Mouse (Mus musculus): Measurements from ENCODE around the gene Gm21969.

Gm21969 gene

DNA sequence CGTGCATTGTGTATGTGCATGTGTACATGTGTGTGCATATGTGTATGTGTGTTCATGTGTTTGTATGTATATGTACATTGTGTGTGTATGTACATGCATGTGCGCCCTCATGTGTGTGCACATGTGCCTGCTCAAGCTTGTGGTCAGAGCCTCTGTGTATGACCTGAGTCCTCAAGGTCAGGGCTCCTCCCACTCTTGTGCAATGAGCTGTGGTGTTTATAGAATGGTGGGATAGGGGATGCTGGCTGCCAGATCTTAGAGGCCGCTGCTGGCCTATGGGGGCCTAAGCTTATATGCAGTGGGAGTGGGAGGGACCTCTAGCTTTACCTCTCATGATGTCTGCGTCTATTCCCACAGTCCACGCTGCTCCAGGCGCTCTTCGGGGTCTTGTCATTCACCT lies 17.3 kb upstream of the Gm21969 start:
- DNase-seq (ENCODE audit: low read depth, low spot score), result no peak

DNA sequence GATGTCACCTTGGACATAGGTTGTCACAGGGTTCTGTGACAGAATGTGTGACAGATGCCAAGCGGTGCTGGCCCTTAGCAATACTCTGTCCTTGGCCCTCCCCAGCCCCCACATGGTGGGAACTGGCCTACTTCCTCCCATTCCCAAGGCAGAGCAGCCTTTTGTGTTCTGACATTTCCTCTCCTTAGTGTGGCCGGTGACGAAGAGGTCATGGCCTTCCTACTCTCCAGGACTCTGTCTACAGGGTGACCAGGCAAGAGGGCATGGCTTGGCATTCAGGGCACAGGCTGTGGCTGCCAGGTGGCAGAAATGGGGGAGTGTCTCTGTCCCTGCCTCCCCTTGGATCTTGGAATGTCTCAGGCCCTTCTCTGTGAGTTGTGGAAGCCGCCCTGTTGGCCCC lies 15.6 kb upstream of the Gm21969 start:
- no peak for DNase-seq (ENCODE audit: low read depth, low spot score)

DNA sequence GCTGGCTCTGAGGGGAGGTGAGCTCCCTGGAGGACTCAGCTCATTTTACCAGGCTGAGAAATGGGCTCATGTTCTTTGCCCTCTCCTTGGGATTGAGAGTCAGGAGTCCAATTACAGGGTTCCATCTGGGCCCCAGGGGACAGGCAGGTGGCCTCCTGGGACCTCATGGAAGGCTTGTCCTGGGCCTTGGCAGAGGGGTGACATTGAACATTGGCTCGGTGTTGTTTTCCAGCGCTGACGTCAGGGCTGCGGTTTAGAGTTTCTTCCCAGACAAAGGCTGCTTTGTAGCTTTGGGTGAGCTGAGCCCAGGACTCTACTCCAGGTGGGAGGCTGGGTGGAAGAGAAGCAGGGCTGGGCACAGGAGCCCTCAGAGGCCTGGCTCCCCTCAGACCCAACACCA lies 15.2 kb upstream of the Gm21969 start:
- no peak for DNase-seq (ENCODE audit: low read depth, low spot score)

- DNase-seq (ENCODE audit: low read depth, low spot score), result no peak
Observed at GRCm38 (mm10) chr4:139589351-139590027, 13.5 kb upstream of the Gm21969 start.

GRCm38 (mm10) chr4:139590446-139590845 lies 12.5 kb upstream of the Gm21969 start:
- no peak for DNase-seq (ENCODE audit: low read depth, low spot score)

- no peak for DNase-seq (ENCODE audit: low read depth, low spot score)
Observed at GRCm38 (mm10) chr4:139592895-139593294, 10.1 kb upstream of the Gm21969 start.

DNA sequence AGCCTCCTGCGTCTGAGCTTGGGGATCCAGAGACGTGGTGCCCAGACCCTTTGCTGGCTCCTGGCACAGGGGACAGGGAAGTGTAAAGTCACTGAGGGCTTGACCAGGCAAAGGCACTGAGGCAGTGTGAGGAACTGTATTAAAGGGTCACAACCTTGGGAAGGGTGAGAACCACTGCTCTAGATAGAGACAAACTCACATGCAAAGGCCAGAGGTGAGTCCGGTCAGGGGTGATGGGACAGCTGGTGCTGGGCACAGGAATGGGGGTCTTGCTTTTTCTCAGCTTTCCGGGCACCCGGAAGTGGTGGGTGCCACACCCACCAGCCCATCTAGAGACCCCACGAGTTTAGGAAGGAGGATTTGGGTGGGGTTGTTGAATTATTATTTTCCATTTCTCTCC lies 9.6 kb upstream of the Gm21969 start:
- no peak for DNase-seq (ENCODE audit: low read depth, low spot score)

DNA sequence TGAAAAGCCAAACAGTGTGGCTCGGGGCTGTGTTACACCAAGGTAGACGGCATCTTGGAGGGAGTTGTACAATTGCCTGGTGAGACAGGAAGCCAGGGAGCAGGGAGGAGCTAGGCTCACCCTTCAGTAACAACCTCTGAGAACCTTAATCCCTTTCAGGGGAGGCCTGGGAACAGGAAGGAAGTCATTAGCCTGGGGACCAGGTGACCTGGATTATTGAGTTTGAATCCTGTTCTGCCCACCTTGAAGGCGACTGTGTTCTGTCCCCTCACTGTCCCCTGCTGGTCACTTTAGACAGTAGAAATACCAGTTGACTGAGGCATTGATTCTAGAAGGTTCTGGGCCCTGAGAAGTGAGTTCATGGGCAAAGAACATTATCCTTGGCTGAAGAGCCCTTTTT lies 8.9 kb upstream of the Gm21969 start:
- no peak for DNase-seq (ENCODE audit: low read depth, low spot score)

DNA sequence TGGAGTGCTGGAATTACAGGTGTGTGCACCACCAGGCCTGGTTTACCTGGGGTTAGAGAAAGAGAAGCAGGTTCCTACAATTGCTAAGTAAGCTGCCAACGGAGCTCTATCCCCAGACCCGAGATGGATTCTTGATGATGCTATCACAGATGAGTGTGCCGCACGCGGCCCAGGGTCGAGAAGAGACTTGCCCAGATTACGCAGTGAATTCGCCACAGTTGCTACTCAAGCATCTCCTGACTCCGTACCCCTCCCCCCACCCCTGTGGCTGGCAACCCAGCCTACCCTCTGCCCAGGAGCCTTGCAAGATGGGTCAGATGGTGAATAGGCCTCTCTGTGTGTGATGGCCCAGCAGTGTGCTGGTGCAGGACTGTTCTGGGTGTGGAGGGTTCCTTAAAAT lies 6.3 kb upstream of the Gm21969 start:
- DNase-seq (ENCODE audit: low read depth, low spot score), result no peak

- no peak for DNase-seq (ENCODE audit: low read depth, low spot score)
Observed at GRCm38 (mm10) chr4:139597286-139598284, 5.4 kb upstream of the Gm21969 start.

GRCm38 (mm10) chr4:139598356-139598755 lies 4.6 kb upstream of the Gm21969 start:
- no peak for DNase-seq (ENCODE audit: low read depth, low spot score)

DNA sequence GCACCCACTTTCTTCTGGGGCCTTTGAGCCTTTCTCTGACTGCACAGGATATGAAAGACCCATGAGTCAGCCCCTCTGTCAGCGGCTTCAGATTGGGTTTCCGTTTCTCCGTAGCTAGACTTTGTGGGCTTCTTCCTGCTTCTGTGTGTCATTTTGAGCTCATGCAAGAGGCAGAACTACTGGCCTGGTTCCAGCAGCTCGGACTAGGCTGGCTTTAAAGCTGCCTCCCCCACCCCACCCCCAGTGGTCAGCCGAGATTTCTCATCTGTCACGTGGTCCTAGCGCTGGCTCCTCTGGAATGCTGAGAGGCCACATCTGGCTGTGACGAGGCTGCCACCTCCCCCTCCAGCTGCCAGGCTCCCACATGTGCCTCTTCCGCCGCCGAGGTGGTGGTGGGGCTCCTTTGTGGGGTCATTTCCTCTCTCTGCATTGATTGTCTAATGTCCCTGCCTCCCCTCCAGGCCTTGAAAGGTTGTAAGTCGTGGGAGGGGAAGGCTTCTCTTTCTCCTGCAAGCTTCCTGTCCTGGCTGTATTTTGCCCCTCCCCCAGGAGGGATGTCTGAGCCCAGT lies 4.0 kb upstream of the Gm21969 start:
- no peak for DNase-seq (ENCODE audit: low read depth, low spot score)

DNA sequence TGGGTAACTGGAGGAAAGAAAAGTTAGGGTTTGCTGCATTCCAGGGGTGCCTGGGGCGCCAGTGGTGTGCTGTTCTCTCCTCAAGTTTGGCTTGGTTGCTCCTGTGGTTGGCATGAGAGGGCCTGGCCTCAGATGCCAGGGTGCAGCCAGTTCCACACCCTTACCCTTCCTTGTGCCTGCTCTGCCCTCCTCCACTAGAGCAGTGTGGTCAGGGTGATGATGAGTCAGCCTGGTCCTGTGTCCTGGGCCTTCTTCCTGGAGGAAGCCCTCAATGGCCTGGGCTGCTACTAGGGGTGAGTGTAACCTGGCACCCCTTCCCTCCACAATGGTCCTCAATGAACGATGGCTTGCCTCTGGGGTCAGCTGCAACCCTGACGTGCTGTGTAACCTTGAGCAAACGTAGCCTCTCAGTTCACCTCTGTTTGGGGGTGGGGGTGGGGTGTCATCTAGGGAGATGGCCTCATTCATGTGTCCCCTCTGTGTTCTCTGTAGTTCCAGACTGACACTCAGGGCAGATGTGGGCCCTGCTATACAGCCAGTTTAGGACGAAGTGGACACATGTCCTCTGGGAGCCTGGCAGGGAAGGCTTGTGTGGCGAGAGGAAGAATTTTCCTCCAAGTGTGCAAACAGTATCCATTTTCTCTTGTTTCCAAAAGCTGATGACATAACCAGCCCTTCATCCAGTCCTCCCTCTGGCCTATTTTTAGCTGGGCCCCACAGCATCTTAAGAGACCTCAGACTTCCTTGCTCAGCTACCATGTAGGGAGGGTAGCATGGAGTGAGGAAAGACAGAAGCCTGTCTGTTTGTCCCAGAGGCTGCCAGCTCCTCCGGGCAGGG lies 1.2 kb upstream of the Gm21969 start:
- no peak for DNase-seq (ENCODE audit: low read depth, low spot score)

- DNase-seq (ENCODE audit: low read depth, low spot score), result no peak
Observed at GRCm38 (mm10) chr4:139605216-139605615, 2.2 kb downstream of the Gm21969 start.

GRCm38 (mm10) chr4:139606732-139607131 lies 3.7 kb downstream of the Gm21969 start:
- no peak for DNase-seq (ENCODE audit: low read depth, low spot score)

DNA sequence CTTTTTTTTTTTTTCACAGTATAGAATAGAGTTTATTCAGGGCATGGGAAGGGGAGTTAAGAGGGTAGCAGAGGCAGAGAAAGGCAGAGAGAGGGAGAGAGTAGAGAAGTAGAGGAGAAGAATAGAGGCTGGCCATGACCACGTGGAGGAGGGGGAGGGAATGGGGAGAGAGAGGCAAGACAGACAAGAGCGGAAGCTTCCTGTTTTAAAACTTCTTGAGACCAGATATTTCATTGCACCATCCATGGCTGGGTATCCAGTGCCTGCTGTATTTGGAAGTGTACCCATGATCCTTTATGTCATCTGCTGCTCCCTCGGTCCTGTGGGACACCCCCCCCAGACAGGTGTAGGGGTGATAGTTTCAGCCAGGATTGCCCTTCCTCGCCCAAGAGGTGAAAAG lies 6.0 kb downstream of the Gm21969 start:
- DNase-seq (ENCODE audit: low read depth, low spot score), result no peak

DNA sequence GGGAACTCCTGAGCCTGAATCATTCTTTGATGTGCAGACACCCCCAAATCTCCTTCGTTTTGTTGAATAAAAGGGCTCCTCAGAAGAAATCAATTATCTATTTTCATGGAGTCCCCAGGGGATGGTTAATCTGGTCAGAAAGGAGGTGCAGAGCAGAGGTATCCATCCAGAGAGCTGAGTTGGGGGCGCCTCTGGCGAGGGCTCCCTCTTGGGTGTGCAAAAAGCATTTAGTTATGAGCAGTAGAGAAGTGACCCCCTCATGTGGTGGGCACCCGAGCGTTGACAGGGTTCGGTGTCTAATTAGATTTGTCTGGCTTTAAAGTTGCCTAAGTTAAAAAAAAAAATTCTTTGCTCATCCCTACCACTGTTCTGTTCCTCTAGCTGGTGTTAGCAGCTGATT lies 8.0 kb downstream of the Gm21969 start:
- DNase-seq (ENCODE audit: low read depth, low spot score), result no peak

- peak; percentile 45 for DNase-seq (ENCODE audit: low read depth, low spot score)
Observed at GRCm38 (mm10) chr4:139611542-139611953, 8.6 kb downstream of the Gm21969 start.

DNA sequence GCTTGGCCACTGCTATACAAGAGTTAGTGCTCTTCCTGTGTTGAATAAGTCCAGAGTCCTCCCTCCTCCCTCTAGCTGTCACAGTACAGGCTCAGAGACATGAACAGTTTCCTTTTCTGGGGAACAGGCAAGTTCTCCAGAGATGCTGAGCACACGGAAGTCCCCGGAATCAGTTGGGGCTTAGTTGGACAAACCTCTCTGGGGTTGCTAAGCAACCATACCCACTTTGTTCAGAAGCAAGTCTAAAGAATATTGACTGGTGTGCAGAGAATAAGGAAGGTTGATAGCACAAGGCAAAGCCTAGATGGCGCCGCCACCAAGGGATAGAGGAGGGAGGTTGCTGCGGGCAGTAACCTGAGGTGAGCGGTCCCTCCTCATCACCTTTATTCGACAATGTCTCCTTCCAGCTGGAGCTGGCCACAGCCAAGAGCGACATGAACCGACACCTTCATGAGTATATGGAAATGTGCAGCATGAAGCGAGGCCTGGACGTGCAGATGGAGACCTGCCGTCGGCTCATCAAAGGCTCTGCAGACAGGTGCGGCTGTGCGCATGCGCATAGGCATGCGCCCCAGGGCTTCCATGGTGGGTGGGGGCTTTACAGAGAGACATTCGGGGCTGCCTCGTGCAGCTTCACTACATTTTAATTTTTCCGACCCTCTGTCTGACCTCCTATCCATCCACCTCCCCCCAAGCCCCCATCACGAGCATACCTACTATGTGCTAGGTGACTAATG lies 11.7 kb downstream of the Gm21969 start:
- DNase-seq (ENCODE audit: low read depth, low spot score), result no peak

GRCm38 (mm10) chr4:139616276-139617000 lies 13.5 kb downstream of the Gm21969 start:
- DNase-seq (ENCODE audit: low read depth, low spot score), result peak; percentile 51

Measured in c-Kit-negative CD71-positive TER-119-positive erythroid progenitor cells, embryonic 14.5 days (primary cell).